Mouse (Mus musculus) MEL (cell line): ENCODE results near the gene Hlcs.

Experiments used
- EP300 ChIP-seq, 2 experiments: IDR thresholded peaks; 2 replicates each; pipeline ENCODE4 v1.6.1; 2011; ENCODE audit warnings: improper control_type of control experiment in 2 of 2, low read length in 2 of 2, low read depth in 1 of 2, mild to moderate bottlenecking in 1 of 2
- HCFC1 ChIP-seq: IDR thresholded peaks from 2 replicates; pipeline ENCODE4 v1.6.1; 2012; ENCODE audit warnings: low read depth, mild to moderate bottlenecking, inconsistent platforms, low read length, improper control_type of control experiment, moderate library complexity
- MAX ChIP-seq: IDR thresholded peaks from 2 replicates; pipeline ENCODE4 v1.6.1; 2011; ENCODE audit warnings: low read length, improper control_type of control experiment

GRCm38 (mm10) chr16:94323681-94324080 lies 10.3 kb upstream of the Hlcs start:
- TF ChIP-seq MAX (no peak), HCFC1 (no peak), EP300 (IDR thresholded peaks at IDR 0.05; ENCODE audit: low read depth in 1 of 2, low read length in 2 of 2) (no peak)
